Mouse (Mus musculus) lung, postnatal 4 days (tissue): Measurements from ENCODE around the gene Sp8.

ENCODE experiments used
- DNase-seq, 2 experiments: peaks; one replicate each; pipeline ENCODE4 v3.0.0; 2021

Gene Sp8

DNA sequence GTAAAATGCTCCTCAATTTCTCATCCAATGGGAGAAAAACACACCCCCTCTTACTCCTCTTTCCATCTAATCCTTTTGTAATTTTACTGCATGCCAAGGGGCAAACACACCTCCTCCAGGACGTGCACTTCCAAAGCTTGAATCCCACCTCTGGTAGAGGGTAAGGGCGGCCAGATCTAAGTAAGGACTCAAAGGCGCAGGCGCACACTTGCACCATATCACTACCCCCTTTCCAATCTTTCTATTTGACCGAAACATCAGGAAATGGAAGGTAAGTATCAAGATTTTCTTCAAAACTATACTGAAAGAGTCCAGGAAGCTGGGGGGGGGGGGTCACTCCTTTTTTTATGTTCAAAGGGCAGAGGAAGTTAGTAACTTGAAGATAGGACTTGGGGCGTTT, at the start of gene Sp8:
Gene Sp8, plus strand, starts transcription at position 109 of the 400 bp plus-strand sequence.
- DNase-seq: no peak

DNA sequence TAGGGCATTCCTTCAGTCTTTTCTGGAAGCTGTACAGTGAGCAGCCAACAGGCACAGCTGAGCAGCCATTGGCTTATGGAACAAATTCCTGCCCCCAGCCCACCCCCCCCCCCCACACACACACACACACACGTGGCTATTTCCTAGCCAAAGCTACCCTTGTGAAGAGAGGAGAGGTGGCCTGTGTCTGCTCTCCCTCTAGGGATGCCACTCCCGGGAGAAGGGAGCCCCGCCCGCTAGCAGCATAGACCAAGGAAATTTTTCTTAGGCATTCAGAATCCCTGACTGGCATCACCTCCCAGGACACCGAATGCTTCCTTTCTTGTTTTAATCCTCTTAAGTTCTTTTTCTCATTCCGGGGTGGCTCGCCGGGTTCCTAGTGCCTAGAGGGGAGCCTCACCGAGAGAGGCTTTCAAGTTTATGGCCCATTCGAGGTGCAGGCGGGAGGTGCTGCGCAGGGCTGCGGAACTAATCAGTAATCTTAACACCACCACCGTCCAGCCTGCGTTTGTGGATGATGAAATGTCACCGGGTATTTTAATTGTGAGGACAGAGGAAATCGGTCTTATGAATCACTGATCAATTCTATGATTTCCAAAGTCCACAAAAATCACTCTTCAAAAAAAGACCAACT, 34.7 kb upstream of the Sp8 start:
- no peak for DNase-seq

DNA sequence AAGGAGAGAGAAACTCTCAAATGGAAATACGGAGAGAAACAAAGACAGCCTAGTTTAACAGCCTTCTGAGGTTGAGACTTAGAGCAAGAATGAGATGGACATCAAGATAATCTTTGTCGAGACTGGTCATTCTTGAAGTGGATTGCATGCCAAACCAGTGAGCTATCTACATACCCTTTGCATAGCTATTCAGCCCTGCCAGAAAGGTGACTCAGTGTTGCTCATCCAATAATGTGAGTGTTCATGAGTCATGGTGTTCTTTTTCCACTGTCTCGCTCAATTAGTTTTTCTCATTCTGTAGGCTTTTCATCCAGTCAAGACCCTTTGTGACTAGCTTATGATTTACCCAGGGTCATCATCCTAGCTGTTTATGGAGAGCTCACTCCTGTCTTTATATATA, 31.6 kb upstream of the Sp8 start:
- DNase-seq: no peak

DNA sequence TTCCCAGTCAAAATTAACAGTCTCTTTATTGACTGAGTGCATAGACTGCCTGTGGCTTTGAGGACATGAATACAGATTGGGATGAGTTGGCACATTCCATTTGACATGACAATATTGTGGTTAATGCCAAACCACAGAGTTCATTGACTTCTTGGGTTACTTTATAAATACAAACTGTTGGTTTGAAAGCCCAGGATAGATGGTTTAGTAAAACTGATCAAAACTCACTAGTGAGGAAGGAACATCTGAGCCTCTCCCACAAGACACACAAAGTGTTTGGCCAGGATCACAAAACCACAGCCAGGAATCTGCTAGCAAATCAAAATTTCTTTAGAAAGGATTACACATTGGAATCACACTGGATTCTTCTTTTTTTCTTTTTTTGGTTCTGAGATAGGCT, 30.0 kb upstream of the Sp8 start:
- DNase-seq: no peak

DNA sequence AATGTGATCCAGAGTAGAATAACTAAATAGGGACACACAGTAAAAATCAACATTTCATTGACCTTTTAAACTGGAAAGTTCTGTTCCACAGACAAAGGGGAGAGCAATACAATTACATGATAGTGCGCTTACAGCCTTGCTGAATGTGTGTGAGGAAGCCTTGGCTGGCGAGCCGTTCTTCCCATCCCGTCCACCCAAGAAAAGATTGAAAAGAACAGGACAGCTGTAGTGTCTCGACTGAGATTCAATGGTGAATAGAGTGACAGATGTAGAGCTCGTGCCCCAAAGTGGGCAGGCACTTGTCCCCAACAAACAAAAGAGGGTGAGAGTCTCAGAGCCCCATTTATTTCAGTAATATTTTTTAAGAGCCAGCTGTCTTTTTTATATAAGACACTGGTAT, 16.2 kb upstream of the Sp8 start:
- DNase-seq: no peak

DNA sequence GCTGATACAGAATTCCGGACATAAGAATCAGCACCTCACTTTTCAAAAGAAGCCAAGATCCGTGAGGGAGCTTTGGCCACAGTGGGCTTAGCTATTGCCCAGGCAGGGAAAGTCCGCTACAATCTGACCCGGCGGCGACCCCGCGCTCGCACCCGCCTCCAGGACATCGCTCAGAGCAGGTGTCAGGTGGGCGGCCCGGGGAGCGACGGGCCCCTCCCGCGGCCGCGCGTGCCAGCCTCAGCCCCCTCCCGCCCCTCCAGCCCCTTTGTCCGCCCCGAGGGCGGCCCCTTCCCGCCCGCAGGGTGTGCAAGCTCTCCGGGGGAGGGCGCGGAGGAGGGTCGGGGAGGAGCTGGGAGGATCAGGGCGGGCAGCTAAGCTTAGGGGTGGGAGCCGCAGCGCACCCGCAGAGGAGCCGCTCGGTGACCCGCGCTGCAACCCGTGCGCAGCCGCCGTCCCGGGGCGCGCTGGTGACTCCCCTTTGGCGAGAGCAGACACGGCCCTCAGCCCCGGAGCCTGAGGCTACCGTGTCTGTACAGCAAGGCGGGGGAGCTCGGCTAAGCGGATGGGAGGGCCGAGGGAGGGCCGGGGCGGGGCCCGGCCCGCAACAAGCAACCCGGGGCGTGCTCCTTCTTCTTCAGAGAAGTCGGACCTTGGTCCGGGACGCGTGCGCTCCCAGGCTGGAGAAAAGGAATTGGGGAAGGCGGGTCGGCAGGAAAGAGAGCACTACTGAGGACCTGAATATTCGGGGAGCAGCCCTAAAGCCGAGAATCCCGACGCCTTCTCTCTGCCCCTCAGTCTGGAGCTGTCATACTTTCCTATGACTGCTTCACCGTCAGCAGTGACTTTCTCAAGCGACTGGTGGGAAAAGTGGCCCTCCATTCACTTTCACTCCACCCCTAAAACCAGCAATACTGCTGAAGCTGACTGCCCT, 9.5 kb upstream of the Sp8 start:
- peak; percentile 15 to 44 for DNase-seq

DNA sequence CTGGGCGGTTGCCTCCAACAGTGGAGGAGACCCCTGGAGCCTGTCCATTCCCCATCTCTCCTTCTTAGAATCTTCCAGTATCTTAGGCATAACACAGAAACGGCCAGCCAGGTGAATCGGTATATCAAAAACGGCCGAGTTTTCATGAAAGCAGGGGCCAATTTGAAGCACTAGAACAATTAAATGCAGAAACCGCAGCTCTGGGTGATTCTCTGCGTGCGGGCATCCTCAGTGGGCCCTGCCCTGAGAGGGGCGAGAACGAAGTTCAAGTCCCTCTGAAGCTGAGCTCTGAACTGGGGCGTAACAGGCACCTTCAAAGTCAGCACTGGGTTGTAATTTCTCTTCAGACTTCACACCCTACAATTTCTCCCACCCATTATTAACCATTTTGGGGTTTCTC, 8.8 kb upstream of the Sp8 start:
- DNase-seq: no peak

DNA sequence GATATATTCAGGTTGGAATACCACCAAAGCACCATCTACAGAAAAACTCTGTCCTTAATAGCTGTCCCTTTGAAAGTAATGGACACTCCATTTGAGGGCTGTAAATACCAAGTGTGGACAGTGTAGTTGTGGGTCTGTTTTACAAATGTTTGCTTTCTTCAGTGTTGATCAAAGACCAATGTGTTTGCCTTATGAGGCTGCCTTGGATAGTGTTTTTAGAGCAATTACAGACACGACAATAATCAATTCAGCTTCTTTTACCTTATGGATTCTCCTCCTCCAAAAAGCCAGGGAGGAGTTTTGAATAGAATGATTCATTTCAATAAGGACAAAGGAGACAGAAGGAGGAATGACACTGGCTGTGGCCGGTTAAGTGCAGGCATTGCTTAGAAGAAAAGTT, 7.9 kb upstream of the Sp8 start:
- DNase-seq: no peak

DNA sequence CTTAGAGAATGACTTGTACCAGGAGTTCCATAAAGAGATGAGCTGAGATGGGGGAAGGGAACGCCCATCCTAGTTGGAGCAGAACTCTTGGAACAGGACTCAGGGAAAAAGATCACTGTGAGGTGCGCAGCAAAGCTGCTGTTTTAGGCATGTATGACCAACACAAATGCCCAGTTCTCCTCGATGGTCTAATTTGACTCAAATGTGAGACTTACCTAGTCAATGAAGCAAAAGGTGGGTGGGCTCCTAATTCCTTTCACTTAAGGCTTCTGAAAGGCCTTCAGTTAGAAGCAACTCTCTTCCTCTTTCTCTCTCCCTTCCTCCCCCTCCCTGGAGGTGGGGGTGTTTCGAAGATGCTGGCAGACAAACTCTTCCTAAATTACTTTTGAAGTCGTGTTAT, 6.7 kb upstream of the Sp8 start:
- no peak for DNase-seq

DNA sequence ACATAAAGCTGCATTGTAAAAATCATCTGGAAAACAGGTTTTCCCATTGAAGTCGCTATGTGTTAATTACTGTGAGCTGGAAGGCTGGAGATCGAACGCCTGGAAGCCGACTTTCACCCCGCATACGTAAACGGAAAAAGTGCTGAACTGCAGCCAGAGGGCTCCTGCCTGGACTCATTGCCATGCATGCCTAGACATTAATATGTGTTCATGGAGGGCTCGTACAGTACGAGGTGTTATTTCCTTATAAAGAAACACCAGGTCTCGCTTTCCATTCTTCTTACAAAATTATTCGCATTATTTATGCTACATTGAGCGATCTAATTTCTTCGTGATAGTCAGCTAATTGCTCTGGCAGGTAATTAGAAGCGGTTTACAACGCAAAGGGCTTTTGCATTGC, 5.8 kb upstream of the Sp8 start:
- no peak for DNase-seq

DNA sequence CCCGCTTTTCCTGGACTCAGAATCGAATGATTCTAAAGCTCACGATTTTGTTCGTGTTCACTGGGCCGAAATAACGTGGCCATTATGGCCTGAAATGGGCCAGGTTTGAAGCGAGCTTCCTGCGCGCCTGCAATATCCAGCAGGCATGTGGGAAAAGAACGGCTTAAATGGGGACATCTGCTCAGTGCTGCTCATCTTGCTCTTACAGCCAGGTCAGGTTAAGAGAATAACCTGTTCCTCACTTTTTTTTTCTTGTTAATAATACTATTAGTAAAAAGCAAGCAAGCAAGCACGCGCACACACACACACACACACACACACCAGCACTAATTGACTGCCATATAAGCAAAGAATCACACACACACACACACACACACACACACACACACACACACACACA, 5.3 kb upstream of the Sp8 start:
- DNase-seq: no peak

DNA sequence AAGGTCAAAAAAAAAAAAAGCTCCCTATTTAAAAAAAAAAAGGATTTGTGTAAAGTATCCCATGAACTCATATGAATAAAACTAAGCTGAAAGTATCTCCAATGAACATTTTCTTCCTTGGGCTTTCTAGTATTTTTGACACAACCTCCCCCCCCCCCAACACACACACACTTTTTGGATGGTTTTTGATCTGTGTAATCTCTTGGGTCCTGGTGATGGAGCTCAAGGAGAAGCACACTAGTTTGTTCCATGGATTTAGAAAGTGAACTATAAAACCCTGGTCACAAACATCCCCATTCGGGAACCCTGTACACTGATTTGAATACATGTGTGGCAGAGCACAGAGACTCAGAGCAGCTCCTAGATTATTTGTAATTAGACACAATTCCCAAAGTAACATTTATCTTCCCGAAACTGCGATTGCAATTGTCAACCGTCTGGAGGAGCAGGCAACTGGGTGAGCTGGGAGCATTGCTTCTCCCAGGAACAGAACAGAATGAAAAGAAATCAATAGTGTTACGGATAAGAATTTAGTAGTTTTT, 4.7 kb upstream of the Sp8 start:
- DNase-seq: no peak

DNA sequence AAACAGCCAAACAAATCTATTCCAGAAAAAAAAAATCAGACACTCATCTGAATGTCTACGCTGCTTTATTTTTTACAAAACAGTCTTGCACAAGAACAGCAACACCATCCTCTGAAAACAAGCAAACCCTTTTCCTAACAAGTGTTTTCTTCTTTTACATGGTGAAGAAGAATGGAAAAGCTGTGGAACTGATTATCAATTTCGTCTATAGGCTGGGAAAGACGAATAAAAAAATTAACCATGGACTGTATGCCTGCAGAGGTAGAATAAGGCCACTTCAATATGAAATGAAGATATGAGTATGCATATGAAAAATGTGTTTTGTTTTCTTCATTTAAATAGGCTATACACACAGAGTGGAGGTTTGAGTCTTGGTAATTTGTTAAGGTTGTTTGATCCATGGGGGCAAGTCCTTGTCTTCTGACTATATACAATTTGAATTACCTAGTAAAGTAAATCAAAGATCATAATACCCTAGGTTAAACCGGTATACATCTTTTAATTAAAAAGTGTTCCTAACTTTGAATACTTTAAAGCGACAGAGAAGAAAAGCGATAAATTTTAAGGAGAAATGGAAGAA, 4.1 kb upstream of the Sp8 start:
- no peak for DNase-seq

DNA sequence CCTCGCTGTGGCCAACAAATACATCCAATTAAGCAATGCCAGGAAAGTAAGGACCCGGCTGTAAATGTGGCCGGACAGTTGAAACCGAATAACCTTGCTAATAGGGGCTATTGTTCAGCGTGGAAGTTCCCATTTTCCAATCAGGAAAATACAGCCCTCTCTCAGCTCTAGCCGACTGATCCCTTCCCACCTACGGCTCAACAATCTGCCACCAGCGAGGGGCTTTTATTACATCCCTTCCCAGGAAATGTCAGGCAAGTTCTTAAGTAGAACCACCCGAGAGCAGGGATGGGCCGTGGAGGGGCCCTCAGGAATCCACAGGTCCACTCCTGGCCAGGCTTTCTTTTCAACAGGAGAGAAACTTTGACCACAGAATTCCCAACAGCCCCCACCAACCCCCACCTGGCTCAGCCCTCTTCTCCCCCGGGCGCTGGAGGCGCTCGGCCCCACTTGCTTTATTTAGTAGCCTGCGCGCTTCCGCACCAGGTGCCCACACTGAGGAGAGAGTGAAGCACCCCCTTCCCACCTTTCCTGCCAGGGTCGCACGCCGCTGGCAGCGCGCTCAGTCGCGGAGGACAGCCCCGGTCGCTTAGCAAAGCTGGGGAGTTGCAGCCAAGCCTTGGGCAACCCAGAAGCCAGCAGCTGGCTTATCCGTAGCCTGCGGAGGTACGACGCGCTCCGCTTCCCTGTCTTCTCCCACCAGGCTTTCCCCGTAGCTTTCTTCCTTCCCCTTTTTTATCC, 3.3 kb upstream of the Sp8 start:
- peak in 1 of 2 experiments; percentile 20 for DNase-seq

DNA sequence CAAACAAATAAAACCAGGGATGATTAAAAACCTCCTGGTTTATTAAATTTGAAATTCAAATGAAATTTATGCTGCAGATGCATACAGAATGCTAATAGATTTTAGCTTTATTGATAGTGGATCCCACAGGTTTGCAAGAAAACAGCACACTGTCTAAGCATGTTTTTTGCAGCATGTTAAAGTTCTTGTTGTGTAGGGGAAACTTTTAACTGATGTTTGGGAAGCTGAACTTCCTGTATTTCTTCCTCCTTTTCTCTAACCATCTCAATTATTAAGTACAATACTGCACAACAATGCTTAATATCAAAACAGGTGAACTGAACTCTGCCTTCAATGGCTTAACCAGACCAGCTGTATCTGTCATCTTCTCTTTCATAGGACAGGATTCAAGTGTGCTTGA, 2.0 kb upstream of the Sp8 start:
- no peak for DNase-seq

DNA sequence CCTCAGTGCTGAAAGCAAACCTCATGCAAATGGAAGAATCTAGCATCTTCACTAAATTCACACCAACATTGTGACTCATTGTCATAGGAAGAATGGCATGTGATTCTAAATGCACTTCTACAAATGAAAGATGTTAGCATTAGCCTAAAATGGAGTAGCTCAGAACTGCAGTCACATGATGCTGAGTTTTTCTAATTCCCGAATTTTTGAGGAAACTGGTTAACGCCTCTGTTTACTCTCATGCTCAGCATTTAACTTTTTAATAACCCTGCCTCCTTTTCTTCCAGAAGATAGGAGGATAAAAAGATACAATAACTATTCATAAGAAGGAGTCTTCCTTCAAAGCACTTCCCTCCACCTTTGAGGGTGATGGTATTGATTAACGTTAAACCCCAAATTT, 1.3 kb upstream of the Sp8 start:
- DNase-seq: no peak

DNA sequence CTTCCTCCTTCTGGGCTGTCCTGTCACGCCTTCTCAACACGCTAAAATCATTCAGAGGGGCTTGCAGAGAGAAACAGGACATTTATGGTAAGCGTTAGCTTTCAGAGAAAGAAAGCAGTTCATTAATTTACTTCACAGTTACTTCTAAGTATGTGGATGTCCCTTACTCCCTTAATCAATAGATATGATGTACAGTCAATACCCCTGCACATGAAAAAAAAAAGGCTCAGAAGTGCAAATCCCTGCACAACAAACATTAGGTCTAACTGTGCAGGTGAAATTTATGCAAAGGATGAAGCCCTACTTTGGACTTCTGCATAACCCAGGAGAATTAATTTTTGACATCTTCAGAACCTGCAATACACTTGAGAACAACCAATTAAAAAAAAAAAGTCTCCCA, 778 bp upstream of the Sp8 start:
- DNase-seq: no peak

DNA sequence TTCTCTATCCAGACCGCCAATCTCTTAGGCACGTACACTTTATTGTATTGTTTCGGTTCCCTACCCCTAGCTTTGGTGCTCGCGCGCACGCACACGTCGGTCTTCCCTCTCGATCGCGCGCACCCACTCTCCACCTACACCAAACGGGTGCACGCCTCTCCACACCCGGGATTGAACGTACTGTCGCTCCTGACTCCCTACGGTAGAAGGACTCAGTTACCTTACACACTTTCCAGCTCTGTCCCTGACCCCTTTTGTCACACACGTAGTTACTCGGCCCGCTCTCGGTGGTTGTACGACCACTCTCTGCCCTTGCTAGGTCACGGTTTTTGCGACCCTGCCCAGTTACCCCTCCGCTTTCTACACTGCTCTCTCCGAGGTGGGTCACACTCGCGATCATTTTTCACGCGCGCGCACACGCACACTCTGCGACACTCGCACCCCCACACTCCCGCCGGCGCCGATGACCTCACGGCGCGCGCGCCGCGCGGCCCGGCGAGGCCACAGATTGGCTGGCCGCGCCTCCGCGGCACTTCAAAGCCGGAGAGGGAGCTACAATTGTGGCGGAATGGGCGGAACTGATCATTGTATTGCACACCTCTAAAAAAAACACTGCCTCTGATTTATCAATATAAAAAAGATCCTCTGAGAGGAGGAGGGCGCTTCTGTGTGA, 656 bp downstream of the Sp8 start:
- DNase-seq: peak; percentile 12 to 55

DNA sequence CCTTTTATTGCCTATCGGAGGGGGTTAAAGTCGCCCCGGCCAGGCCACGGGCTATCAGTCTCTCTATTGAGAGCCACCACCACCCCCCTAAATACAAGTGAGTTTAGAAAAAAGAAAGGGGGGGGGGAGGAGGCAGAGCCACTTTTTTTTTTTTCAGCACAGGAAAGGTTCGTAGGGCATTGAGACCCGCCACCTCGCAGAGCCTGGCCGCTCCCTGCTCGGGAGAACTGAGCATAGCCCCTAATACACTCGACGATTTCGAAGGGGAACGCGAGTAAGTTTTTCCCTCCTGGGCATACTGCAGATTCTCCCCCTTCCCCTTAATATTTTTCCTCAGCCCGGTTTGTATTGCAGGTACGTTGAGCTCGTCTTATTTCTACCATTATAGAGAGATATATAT, 1.3 kb downstream of the Sp8 start:
- DNase-seq: no peak

DNA sequence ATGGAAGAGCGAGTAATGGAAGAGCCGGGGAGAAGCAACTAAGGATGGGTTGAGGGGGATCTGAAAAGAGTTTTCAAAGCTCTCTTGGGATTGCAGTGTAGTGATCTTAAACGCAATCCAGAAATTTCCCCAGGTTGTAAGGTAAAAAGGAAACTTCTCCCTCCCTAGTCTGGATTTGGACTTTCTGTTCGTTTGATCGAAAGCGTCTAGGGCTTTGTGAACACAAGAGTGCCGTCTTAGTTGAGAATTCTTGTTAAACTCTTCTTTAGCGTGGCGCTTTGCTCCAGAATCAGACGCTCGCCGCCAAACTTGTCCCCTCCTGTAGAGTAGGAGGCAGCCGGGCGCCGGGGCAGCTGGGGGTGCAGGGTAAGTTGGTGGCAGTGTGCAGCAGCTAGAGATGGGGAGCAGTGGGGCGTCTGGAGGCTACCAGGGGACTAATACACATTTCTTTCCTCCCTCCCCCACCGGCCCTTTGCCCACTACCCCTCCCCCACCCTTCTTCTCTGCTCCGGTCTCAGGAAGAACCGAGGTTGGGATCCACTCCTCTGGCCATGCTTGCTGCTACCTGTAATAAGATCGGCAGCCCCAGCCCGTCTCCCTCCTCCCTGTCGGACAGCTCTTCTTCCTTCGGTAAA, 1.8 kb downstream of the Sp8 start:
- DNase-seq: no peak

DNA sequence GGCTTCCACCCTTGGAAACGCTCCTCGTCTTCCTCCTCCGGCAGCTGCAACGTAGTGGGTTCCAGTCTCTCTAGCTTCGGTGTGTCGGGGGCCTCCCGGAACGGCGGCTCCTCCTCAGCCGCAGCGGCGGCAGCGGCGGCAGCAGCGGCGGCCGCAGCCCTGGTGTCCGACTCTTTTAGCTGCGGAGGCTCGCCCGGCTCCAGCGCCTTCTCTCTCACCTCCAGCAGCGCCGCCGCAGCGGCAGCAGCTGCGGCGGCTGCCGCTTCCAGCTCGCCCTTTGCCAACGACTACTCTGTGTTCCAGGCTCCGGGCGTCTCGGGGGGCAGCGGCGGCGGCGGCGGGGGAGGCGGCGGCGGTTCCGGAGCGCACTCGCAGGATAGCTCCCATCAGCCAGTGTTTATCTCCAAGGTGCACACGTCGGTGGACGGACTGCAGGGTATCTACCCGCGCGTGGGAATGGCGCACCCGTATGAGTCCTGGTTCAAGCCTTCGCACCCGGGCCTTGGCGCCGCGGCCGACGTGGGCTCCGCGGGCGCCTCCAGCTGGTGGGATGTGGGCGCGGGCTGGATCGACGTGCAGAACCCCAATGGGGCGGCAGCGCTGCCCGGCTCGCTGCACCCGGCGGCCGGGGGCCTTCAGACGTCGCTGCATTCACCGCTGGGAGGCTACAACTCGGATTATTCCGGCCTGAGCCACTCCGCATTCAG, 2.5 kb downstream of the Sp8 start:
- peak in 1 of 2 experiments; percentile 37 for DNase-seq
